Mouse (Mus musculus) olfactory bulb, adult 2 months (tissue): Measurements from ENCODE around the gene Chl1. TPM values are rescaled to one million over a fixed set of nuclear protein-coding genes. Genes with fewer than 3 reads are reported as not detected.

ENCODE experiments used
- H3K27ac ChIP-seq: fragments of 200-500 bp; 2 replicates; pipeline ENCODE4 v1.5.1; 2012; ENCODE audit warnings: low read depth, low read length; ENCODE audit not compliant: insufficient read depth
- H3K4me1 ChIP-seq: fragments of 200-500 bp; 2 replicates; pipeline ENCODE4 v1.6.1; 2012; ENCODE audit warnings: low read length; ENCODE audit not compliant: control insufficient read depth, insufficient read depth
- H3K4me3 ChIP-seq: fragments of 200-500 bp; 2 replicates; pipeline ENCODE4 v1.5.1; 2012; ENCODE audit warnings: mild to moderate bottlenecking, low read depth, low read length, moderate library complexity; ENCODE audit not compliant: insufficient read depth
- CTCF ChIP-seq: fragments of 200-500 bp; IDR thresholded peaks from 2 replicates; pipeline ENCODE4 v1.5.1; 2012; ENCODE audit warnings: low read depth, mild to moderate bottlenecking, low read length, moderate library complexity; ENCODE audit not compliant: insufficient read depth
- POLR2A ChIP-seq: fragments of 200-500 bp; IDR thresholded peaks from 2 replicates; pipeline ENCODE4 v1.6.1; 2012; ENCODE audit warnings: mild to moderate bottlenecking, low read depth, low read length, moderate library complexity; ENCODE audit not compliant: insufficient read depth
- WGBS: fragments of 180-500 bp; shearing (Covaris S2); methylation state at CpG from one replicate; pipeline ENCODE4 v1.1.7; 2018; 5-methylcytosine and 5-hydroxymethylcytosine counted together
- polyA plus RNA-seq: library from polyadenylated mRNA; stranded (reverse); fragments of >200 nt; gene quantifications from 2 replicates; pipeline ENCODE4 v1.2.4, GENCODE M21; 2012; ENCODE audit warnings: low replicate concordance; ENCODE audit not compliant: missing spikeins, insufficient read depth, insufficient read length

The Chl1 gene
- polyA plus RNA-seq, 1 experiment: not detected

DNA sequence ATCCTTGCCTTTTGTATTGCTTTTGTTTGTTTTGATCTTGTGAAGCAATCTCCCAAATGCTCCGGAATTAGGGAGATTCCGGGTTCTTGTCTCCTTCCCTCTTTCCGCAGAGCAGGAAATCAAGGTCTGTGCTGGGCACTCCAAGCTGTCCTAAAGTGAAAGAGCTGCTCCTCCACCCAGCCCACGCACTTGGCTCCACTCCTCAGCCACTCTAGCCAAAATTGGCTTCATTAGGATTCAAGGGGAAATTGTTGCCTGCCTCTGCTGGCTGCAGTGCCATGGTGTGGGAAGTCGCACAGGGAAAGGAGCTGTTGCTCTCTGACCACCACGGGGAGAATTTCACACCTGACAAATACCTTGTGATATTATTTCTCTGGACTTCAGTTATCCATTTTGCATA is 163.9 kb downstream of the Chl1 start:
- H3K4me1 ChIP-seq: peaks cover 3% of the 10 kb centered on the region; the same call in 1 of the 2 replicates
- 22% methylated on average over 6 of the region's 6 CpGs for WGBS
- no peak for TF ChIP-seq POLR2A
- no peak for TF ChIP-seq CTCF
- no peak overlapping the region for H3K4me3 ChIP-seq
- no peak overlapping the region for H3K27ac ChIP-seq

GRCm38 (mm10) chr6:103675145-103675544 is 164.8 kb downstream of the Chl1 start:
- TF ChIP-seq POLR2A: no peak
- TF ChIP-seq CTCF: no peak
- H3K27ac ChIP-seq: no peak overlapping the region
- no peak overlapping the region for H3K4me3 ChIP-seq
- H3K4me1 ChIP-seq: peaks cover 3% of the 10 kb centered on the region; the same call in 1 of the 2 replicates
- 88% methylated on average over 2 of the region's 2 CpGs for whole genome bisulfite sequencing

DNA sequence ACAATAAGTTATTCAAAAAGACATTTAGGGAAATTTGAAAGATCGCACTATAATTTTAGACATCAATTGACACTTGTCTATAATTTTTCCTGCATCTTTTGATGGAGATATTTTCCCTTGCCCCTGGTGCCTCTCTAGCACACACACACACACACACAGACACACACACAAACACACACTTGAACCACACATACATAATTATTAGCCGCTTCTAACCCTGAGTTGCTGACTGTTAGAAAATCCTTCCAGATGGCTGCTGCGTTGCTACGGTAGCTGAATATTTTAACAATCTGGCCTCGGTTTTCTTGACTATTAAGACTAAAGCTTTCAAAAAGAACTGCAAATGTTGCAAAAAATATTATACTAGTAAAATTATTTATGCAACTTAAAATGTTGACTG is 166.3 kb downstream of the Chl1 start:
- Histone ChIP-seq H3K4me3 (no peak overlapping the region), H3K4me1 (peaks cover 3% of the 10 kb centered on the region; the same call in 1 of the 2 replicates), H3K27ac (no peak overlapping the region)
- WGBS: 45% methylated on average over 5 of the region's 5 CpGs
- TF ChIP-seq CTCF: no peak
- TF ChIP-seq POLR2A: no peak

GRCm38 (mm10) chr6:103677072-103677471 is 166.7 kb downstream of the Chl1 start:
- Histone ChIP-seq H3K27ac (no peak overlapping the region), H3K4me1 (peaks cover 3% of the 10 kb centered on the region; the same call in 1 of the 2 replicates), H3K4me3 (no peak overlapping the region)
- 89% methylated on average over 1 of the region's 1 CpGs for WGBS
- TF ChIP-seq CTCF (no peak), POLR2A (no peak)

GRCm38 (mm10) chr6:103682854-103683574 is 172.6 kb downstream of the Chl1 start:
- H3K27ac ChIP-seq: no peak overlapping the region
- WGBS: 9% methylated on average over 8 of the region's 8 CpGs

DNA sequence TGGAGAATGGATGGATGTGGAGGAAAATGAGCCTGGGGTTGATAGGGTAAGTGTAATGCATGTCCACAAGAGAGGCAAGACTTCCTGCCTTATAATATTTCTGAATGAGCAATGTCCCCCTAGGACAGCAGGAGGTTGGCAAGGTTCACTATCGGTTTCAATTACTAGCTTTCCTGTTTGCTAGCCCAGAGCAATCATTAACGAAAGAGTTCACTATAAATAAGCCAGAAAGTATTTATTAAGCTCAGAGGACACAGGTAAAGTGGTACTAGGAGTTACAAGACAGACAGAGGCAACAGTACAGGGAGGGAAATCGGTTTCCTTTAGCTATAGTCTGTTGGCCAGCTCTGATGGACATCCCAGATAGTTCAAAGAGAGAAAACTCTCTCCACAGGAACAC is 182.1 kb downstream of the Chl1 start:
- H3K4me1 ChIP-seq: no peaks in the 10 kb centered on the region
- WGBS: 82% methylated on average over 3 of the region's 3 CpGs
- no peak overlapping the region for H3K4me3 ChIP-seq
- no peak for TF ChIP-seq POLR2A
- no peak for TF ChIP-seq CTCF
- no peak overlapping the region for H3K27ac ChIP-seq

More at GRCm38 (mm10) chr6:103682854-103683574, 172.6 kb downstream of the Chl1 start:
- no peak overlapping the region for H3K4me3 ChIP-seq
- H3K4me1 ChIP-seq: peaks cover 2% of the 10 kb centered on the region; the same call in 1 of the 2 replicates
- TF ChIP-seq POLR2A: no peak

GRCm38 (mm10) chr6:103697349-103698028 is 187.1 kb downstream of the Chl1 start:
- H3K4me1 ChIP-seq: no peaks in the 10 kb centered on the region
- H3K4me3 ChIP-seq: no peak overlapping the region
- no peak overlapping the region for H3K27ac ChIP-seq
- TF ChIP-seq POLR2A: no peak
- no peak for TF ChIP-seq CTCF
- WGBS: 66% methylated on average over 7 of the region's 7 CpGs

DNA sequence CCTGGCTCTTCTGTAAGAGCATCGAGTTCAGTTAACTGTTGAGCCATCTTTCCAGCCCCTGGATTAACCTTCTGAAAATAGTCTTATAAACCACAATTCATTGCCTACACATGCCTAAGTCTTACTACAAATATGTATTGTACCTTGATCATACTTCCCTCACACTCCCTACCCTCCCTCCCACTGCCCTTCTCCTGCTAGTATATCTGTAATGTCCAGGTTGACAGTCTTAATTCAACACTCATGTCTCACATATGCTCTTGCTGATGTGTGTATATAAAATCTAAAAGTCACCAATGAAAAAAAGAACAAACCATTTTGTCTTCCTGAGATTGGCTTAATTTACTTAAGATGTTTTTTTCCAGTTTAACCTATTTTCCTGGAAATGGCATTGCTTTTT is 189.1 kb downstream of the Chl1 start:
- Histone ChIP-seq H3K4me1 (no peaks in the 10 kb centered on the region), H3K4me3 (no peak overlapping the region), H3K27ac (no peak overlapping the region)
- TF ChIP-seq CTCF (no peak), POLR2A (no peak)
- 80% methylated on average over 1 of the region's 1 CpGs for WGBS

DNA sequence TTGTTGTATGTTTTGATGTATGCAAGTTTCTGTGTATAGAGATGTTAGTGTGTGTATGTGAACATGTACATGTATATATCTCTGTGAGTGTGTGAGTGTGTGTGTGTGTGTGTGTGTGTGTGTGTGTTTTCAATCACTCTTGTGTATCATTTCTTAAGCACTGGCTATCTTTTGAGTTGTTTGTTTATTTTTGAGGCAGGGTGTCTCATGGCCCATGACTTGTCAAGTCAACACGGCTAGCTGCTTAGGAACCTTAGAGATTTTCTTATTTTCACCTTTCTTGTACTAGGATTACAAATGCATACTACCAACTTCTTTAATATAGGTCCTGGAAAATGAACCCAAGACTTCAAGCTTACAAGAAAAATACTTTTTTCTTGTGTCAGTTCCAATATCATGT is 189.5 kb downstream of the Chl1 start:
- WGBS: 76% methylated on average over 1 of the region's 1 CpGs
- no peak overlapping the region for H3K27ac ChIP-seq
- H3K4me3 ChIP-seq: no peak overlapping the region
- no peak for TF ChIP-seq POLR2A
- no peak for TF ChIP-seq CTCF
- no peaks in the 10 kb centered on the region for H3K4me1 ChIP-seq
